Mouse (Mus musculus) limb, embryonic 13.5 days (tissue): ENCODE data around the gene Prkd2. TPM values are rescaled to one million over a fixed set of nuclear protein-coding genes. Genes with fewer than 3 reads are reported as not detected.

Experiments
- ATAC-seq: fragments of 200-750 bp; cut with Nextera tagmentation; 2 replicates; pipeline ENCODE4 v1.8.0; 2017; ENCODE audit warnings: low read depth, moderate number of reproducible peaks, moderate TSS enrichment; ENCODE audit not compliant: low FRiP score
- H3K27ac ChIP-seq: fragments of 300-500 bp; sonication (generic); 2 replicates; pipeline ENCODE4 v1.5.1; 2015; ENCODE audit warnings: inconsistent platforms, mild to moderate bottlenecking, moderate library complexity
- H3K27me3 ChIP-seq: fragments of 300-500 bp; sonication (generic); 2 replicates; pipeline ENCODE4 v1.6.1; 2015; ENCODE audit warnings: mild to moderate bottlenecking, inconsistent platforms
- H3K36me3 ChIP-seq: fragments of 300-500 bp; sonication (generic); 2 replicates; pipeline ENCODE4 v1.6.1; 2015; ENCODE audit warnings: inconsistent platforms, mild to moderate bottlenecking, moderate library complexity
- H3K4me1 ChIP-seq: fragments of 300-500 bp; sonication (generic); 2 replicates; pipeline ENCODE4 v1.6.1; 2015; ENCODE audit warnings: inconsistent platforms
- H3K4me2 ChIP-seq: fragments of 300-500 bp; sonication (generic); replicated peaks from 2 replicates; pipeline ENCODE4 v1.6.1; 2015; ENCODE audit warnings: inconsistent platforms, mild to moderate bottlenecking, moderate library complexity
- H3K4me3 ChIP-seq: fragments of 300-500 bp; sonication (generic); 2 replicates; pipeline ENCODE4 v1.5.1; 2015; ENCODE audit warnings: moderate library complexity, mild to moderate bottlenecking, inconsistent platforms
- H3K9ac ChIP-seq: fragments of 300-500 bp; sonication (generic); 2 replicates; pipeline ENCODE4 v1.6.1; 2015; ENCODE audit warnings: mild to moderate bottlenecking, inconsistent platforms
- H3K9me3 ChIP-seq: fragments of 300-500 bp; sonication (generic); 2 replicates; pipeline ENCODE4 v1.6.1; 2016; ENCODE audit warnings: inconsistent platforms
- WGBS: fragments of 180-500 bp; shearing (Covaris S2); methylation state at CpG from one replicate; pipeline ENCODE4 v1.1.7; 2015; 5-methylcytosine and 5-hydroxymethylcytosine counted together
- polyA plus RNA-seq: library from polyadenylated mRNA; unstranded; fragments of >200 nt; fragmentation: Nextera tagmentation; extraction: Ambion mirVana; gene quantifications from 2 replicates; pipeline ENCODE4 v1.2.1, GENCODE M21; 2015

Prkd2 gene
- polyA plus RNA-seq, 1 experiment from 2014 or later = 20.8 TPM

DNA sequence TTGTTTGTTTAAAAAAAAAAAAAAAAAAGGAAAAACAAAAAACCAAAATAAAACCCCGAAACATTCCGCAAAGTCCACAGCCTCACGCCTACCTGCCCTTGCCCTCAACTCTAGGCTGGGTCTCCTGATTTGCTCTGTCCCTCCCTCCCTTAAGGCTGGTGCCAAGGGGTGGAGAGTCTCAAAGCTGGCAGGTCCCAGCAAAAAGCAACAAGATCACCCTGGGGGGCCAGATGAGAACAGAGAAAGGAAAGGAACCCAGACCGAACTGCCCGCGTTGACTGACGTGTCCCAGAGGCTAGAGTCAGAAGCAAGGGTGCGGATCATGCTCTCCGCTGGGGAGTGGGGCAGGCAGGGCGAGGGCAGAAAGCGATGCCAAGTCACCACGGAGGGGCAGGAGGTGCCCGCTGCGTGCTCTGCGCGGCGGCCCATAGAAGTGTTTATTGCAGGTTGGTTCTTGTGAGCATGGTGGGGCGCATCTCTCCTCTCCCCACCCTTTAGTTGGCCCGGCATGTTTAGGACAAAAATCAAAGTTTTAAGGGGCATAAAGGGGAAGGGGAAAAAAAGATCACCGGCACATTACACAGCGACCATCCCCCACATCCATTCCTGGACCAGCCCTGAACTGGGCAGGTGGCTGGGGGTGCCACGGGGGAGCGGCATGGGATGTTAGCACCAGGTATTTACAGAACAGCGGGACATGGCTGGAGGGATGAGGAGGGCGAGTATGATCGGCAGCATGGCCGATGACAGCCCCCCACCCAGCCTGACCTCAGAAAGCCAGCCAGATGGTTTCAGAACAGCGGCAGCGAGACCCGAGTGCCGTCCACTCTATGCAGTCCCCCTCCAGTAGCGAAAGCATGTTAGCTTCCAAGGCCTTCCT, 73.0 kb downstream of the Prkd2 start:
- Histone ChIP-seq H3K27ac (no peak overlapping the region), H3K9me3 (no peaks in the 10 kb centered on the region), H3K36me3 (peaks cover 61% of the 10 kb centered on the region), H3K27me3 (no peaks in the 10 kb centered on the region), H3K4me1 (peaks cover 32% of the 10 kb centered on the region), H3K4me2 (no peak overlapping the region), H3K9ac (no peak overlapping the region), H3K4me3 (no peak overlapping the region)
- ATAC-seq = no peak
- 90% methylated on average over 32 of the region's 32 CpGs for WGBS

- WGBS = 89% methylated on average over 30 of the region's 30 CpGs
- Histone ChIP-seq H3K4me2 (no peak overlapping the region), H3K27me3 (no peaks in the 10 kb centered on the region), H3K9me3 (no peaks in the 10 kb centered on the region), H3K4me1 (peaks cover 41% of the 10 kb centered on the region), H3K9ac (no peak overlapping the region), H3K27ac (no peak overlapping the region), H3K36me3 (peaks cover 61% of the 10 kb centered on the region), H3K4me3 (no peak overlapping the region)
- no peak for ATAC-seq
Observed at GRCm38 (mm10) chr7:16916342-16917265, 73.9 kb downstream of the Prkd2 start.

- Histone ChIP-seq H3K9ac (no peak overlapping the region), H3K9me3 (no peaks in the 10 kb centered on the region), H3K36me3 (peaks cover 61% of the 10 kb centered on the region), H3K27ac (no peak overlapping the region), H3K4me2 (no peak overlapping the region), H3K27me3 (no peaks in the 10 kb centered on the region), H3K4me1 (peaks cover 43% of the 10 kb centered on the region), H3K4me3 (no peak overlapping the region)
- WGBS = 70% methylated on average over 11 of the region's 11 CpGs
- no peak for ATAC-seq
Observed at GRCm38 (mm10) chr7:16917447-16917846, 74.7 kb downstream of the Prkd2 start.

- Histone ChIP-seq H3K27ac (no peak overlapping the region), H3K9me3 (no peaks in the 10 kb centered on the region), H3K4me1 (peaks cover 43% of the 10 kb centered on the region)
Observed at GRCm38 (mm10) chr7:16918014-16918413, 75.3 kb downstream of the Prkd2 start.

GRCm38 (mm10) chr7:16918670-16919069, 76.0 kb downstream of the Prkd2 start:
- Histone ChIP-seq H3K27me3 (no peaks in the 10 kb centered on the region), H3K4me3 (no peak overlapping the region), H3K9ac (no peak overlapping the region), H3K4me2 (no peak overlapping the region), H3K9me3 (no peaks in the 10 kb centered on the region), H3K4me1 (peaks cover 40% of the 10 kb centered on the region), H3K27ac (no peak overlapping the region), H3K36me3 (peaks cover 61% of the 10 kb centered on the region)
- WGBS = 77% methylated on average over 3 of the region's 3 CpGs
- no peak for ATAC-seq

More at GRCm38 (mm10) chr7:16918014-16918413, 75.3 kb downstream of the Prkd2 start:
- no peak for ATAC-seq
- H3K4me3 ChIP-seq = no peak overlapping the region
- H3K9ac ChIP-seq = no peak overlapping the region
- 75% methylated on average over 9 of the region's 9 CpGs for WGBS
- no peak overlapping the region for H3K4me2 ChIP-seq
- H3K36me3 ChIP-seq = peaks cover 61% of the 10 kb centered on the region
- H3K27me3 ChIP-seq = no peaks in the 10 kb centered on the region

DNA sequence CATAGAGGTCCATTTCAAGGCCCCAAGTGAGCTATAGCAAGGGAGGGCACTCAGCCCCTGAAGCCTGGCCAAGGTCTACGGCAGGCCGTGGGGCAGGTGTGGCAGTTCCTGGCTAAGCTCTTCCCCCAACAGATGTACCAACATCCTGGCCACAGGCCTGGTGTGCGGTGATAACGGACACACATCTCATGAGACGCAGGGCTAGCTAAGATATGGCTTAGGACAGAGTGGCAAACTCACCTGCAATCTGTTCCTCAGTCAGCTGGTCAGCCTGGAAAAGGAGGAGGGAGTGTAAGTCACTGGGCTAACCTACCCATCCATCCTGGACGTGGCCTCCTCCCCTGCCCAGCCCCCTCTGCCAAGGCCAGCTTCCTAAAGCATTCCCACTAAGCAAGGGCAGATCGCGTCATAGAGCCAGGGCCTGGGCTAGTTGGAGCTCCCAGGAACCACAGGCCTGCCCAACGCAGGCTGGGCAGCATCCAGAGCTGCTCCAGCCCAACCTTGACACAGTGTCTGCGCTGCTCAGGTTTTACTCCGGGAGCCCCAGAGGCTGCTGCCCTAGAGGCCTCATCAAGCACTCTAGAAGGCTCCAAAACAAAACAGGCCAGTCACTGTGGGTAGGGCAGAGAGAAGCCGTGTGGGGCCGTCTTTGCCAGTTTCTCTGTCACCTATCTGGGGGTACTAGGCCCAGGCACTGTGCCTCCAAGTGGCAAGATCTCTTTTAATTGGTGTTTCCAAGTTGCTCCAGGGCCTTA, 76.9 kb downstream of the Prkd2 start:
- 79% methylated on average over 13 of the region's 13 CpGs for WGBS
- 0 out of 2 replicates have a peak overlapping the region, but pooled peaks have one; percentile 5 for H3K4me3 ChIP-seq
- no peaks in the 10 kb centered on the region for H3K9me3 ChIP-seq
- H3K36me3 ChIP-seq = peaks cover 53% of the 10 kb centered on the region
- peak overlapping the region; percentile 57 for H3K9ac ChIP-seq
- peak overlapping the region; percentile 58; the same call in 1 of the 2 replicates for H3K27ac ChIP-seq
- no peaks in the 10 kb centered on the region for H3K27me3 ChIP-seq
- peak overlapping the region; percentile 43 for H3K4me2 ChIP-seq
- no peak for ATAC-seq
- peaks cover 39% of the 10 kb centered on the region for H3K4me1 ChIP-seq

Other genes with a start within 250 kb of the Prkd2 start
- gene Arhgap35, start 227.9 kb upstream of the Prkd2 start, polyA plus RNA-seq = 21.3 and 23.6 TPM in 2 replicates
- gene Ceacam15, start 167.2 kb upstream of the Prkd2 start, polyA plus RNA-seq = not detected in 2 replicates
- not detected in 2 replicates for gene Ceacam9, start 121.0 kb upstream of the Prkd2 start, polyA plus RNA-seq
- gene Ap2s1, start 104.5 kb upstream of the Prkd2 start, polyA plus RNA-seq = 243 and 265 TPM in 2 replicates
- 33.1 and 35.5 TPM in 2 replicates for gene Slc1a5, start 61.6 kb upstream of the Prkd2 start, polyA plus RNA-seq
- gene Strn4, start 27.0 kb upstream of the Prkd2 start, polyA plus RNA-seq = 117 and 124 TPM in 2 replicates
- gene Fkrp, start 26.2 kb upstream of the Prkd2 start, polyA plus RNA-seq = 32.4 and 33.3 TPM in 2 replicates
- gene Dact3, start 32.4 kb downstream of the Prkd2 start, polyA plus RNA-seq = 5.1 and 6.1 TPM in 2 replicates
- 15.4 and 16.0 TPM in 2 replicates for gene Gng8, start 48.9 kb downstream of the Prkd2 start, polyA plus RNA-seq
- 2.0 TPM in 2 replicates for gene Ptgir, start 63.6 kb downstream of the Prkd2 start, polyA plus RNA-seq
- gene Calm3, start 81.2 kb downstream of the Prkd2 start, polyA plus RNA-seq = 103 and 115 TPM in 2 replicates
- gene Pnmal2, start 101.8 kb downstream of the Prkd2 start, polyA plus RNA-seq = 22.7 and 23.4 TPM in 2 replicates
- gene Pnmal1, start 116.8 kb downstream of the Prkd2 start, polyA plus RNA-seq = 1.00 and 1.0 TPM in 2 replicates
- gene Gm42372, start 140.2 kb downstream of the Prkd2 start, polyA plus RNA-seq = 0.27 and 0.31 TPM in 2 replicates
- gene Ccdc8, start 149.8 kb downstream of the Prkd2 start, polyA plus RNA-seq = 33.0 and 33.1 TPM in 2 replicates
- gene Ppp5c, start 185.0 kb downstream of the Prkd2 start, polyA plus RNA-seq = 115 and 118 TPM in 2 replicates
- gene Hif3a, start 219.5 kb downstream of the Prkd2 start, polyA plus RNA-seq = 12.9 and 14.9 TPM in 2 replicates
- gene Psg16, start 231.1 kb downstream of the Prkd2 start, polyA plus RNA-seq = 0.06 and 0.17 TPM in 2 replicates